Mouse (Mus musculus) left cerebral cortex, postnatal 10 days (tissue): ENCODE measurements around the gene Krtap5-1. TPM values are rescaled to one million over a fixed set of nuclear protein-coding genes. Genes with fewer than 3 reads are reported as not detected.
"Not testable (repeated sequence)": the region's sequence is repeated elsewhere in the genome, so short reads cannot be mapped to it uniquely, and the experiment has no call there.

Experiments used
- DNase-seq, 2 experiments: peaks; one replicate each; pipeline ENCODE4 v3.0.0; 2021 to 2022; ENCODE audit warnings: low spot score in 2 of 2, mixed read lengths in 1 of 2; ENCODE audit errors: extremely low spot score in 1 of 2
- intact Hi-C: fragments of 180-260 bp; cut with DNase I; formaldehyde crosslinking; loops from one replicate; pipeline ENCODE4 v1.15.1; 2025
- total RNA-seq, 2 experiments: library from RNA; stranded (reverse); gene quantifications; 2 replicates each; pipeline ENCODE4 v1.2.3; 2021

Gene Krtap5-1
- total RNA-seq, 2 experiments from 2014 or later, result not detected

DNA sequence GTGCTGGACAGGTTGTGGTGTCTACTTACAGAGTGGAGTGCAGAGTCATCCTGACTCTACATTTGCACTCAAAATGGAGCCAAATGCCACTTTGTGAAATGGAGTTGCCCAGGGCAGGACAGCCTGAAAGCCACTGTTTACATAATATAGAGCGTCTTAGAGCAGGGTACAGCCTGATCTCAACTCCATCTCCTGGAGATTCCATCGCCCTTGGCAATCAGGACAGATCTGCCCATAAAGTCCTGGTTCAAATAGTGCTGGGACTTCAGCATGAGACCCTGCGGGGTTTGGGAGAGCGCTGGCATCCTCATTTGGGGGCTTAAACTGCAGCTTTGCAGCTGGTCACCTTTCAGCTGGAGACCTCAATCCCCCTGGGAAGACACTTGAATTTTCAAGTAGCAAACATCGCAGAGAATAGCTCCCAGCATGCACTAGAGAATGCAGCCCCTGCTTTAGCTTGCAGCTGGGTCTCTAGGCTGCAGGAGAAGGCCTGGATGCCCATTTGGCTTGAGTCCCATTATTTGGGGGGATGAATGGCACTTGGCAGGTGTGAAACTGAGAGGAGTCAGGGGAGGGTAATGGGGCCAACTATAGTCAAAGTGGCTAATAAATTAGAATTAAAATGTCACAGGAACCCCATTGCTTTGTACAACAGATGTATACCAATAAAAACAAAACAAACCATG, 17.8 kb upstream of the Krtap5-1 start:
- intact Hi-C loops, result loop anchor here (5.0 kb wide), 2 partner anchors 348 to 363 kb away; no protein-coding TSS in a partner anchor
- DNase-seq, result no peak

DNA sequence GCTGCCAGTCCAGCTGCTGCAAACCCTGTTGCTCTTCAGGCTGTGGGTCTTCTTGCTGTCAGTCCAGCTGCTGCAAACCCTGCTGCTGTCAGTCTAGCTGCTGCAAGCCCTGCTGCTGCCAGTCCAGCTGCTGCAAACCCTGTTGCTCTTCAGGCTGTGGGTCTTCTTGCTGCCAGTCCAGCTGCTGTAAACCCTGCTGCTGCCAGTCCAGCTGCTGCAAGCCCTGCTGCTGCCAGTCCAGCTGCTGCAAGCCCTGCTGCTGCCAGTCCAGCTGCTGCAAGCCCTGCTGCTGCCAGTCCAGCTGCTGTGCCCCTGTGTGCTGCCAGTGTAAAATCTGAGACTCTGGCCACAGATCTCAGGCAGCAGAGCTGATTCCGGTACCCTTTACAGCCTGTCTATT, 7.0 kb upstream of the Krtap5-1 start:
- intact Hi-C loops, DNase-seq: not testable (repeated sequence)

DNA sequence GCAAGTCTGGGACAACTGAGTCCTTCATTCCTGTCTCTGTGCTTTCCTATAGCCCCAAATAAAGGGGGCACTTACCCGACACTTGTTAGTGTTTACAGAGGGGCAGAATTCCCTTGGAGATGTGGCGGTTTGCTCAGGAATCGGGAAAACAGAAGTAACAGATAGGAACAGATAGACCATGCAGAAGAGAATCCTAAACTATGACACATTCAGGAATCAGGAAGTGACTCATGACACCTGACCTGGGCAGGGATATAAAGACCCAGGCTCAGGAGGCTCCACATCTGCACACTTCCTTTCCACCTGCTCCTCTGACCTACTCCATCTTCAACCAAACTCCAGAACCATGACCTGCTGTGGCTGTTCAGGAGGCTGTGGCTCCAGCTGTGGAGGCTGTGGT, 6.3 kb upstream of the Krtap5-1 start, which contains the start of gene Krtap5-4:
Krtap5-4 (plus strand) TSS at position 301 of the 400 bp plus-strand sequence.
- no peak for DNase-seq
- intact Hi-C loops, result no loop called here

DNA sequence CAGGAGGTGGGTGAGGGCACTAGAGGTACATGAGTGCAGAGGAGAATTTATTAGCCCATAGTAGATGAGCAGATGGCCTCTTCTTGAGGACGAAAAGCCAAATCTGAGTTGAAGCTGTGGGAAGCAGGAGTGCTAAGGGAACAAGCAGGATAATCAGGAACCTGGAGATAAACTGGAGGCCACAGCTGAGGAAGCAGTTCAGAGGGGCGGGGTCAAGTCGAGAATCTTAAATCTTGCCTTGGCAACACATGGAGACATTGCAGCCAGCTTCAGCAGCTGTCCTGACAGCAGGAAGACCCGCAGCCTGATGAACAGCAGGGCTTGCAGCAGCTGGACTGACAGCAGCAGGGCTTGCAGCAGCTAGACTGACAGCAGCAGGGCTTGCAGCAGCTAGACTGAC, 810 bp downstream of the Krtap5-1 start:
- DNase-seq, intact Hi-C loops: not testable (repeated sequence)

DNA sequence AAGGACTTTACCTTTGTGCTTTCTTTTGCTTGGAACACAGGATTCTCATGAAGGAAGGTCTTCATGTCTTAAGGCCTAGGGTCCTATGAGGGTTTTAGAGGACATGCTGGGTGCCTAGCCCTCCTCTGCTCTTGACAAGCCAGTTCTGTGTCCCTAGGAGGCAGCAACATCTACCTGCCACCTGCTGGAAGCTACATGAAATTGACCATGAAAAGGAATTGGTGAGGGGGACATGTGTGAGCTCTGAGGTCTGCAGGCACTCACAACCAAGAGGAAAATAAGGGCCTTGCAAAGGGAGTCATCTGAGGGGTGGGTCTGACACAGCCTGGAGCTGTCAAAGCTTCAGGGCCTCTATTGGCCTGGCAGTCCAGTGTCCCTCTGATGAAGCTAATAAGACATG, 1.5 kb downstream of the Krtap5-1 start:
- no peak for DNase-seq
- intact Hi-C loops, result no loop called here

DNA sequence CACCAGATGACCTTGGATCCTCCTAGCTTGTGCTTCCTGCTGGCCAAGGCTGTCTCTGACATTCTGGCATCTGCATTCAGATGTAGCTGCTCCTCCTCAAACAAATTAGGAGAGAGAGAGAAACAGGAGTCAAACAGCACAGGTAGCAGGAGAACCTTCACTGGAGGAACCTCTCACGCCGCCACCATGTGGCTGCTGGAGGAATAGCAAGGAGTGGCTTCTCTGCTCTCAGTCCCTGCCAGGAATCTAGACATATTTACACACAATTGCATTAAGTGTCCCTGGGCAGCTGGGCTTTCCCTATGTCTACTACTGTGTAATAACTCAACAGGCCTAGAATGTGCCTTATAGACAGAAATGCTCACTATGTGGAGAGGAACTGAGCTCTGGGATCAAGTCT, 3.1 kb downstream of the Krtap5-1 start:
- not testable (repeated sequence) for DNase-seq
- intact Hi-C loops, result loop anchor here (1.0 kb wide), 1 partner anchor 16 kb away; no protein-coding TSS in a partner anchor

DNA sequence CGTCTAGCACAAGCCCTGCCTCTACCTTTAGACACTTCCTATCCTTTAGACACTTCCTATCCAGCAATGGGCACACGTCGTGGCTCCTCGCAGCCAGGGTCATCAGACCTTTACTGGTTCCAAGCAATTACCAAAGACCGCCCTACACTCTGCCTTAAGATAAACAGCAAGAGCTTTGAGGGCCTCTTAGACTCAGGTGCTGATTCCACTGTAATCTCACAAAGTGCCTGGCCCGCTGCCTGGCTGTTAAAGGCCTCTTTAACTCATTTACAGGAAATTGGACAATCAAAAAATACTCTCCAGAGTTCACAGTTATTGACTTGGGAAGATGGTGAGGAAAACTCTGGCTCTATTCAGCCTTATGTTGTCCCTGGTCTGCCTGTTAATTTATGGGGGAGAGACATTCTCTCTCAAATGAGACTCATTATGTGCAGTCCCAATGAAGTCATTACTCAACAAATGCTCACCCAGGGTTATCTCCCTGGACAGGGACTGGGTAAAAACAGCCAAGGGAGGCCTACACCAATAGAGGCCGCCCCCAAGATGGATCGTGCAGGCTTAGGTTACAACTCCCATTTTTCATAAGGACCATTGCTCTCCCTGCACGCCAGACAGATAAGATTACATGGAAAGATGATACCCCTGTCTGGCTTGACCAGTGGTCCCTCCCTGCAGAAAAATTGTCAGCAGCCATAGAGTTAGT, 10.9 kb downstream of the Krtap5-1 start:
- DNase-seq, intact Hi-C loops: not testable (repeated sequence)

DNA sequence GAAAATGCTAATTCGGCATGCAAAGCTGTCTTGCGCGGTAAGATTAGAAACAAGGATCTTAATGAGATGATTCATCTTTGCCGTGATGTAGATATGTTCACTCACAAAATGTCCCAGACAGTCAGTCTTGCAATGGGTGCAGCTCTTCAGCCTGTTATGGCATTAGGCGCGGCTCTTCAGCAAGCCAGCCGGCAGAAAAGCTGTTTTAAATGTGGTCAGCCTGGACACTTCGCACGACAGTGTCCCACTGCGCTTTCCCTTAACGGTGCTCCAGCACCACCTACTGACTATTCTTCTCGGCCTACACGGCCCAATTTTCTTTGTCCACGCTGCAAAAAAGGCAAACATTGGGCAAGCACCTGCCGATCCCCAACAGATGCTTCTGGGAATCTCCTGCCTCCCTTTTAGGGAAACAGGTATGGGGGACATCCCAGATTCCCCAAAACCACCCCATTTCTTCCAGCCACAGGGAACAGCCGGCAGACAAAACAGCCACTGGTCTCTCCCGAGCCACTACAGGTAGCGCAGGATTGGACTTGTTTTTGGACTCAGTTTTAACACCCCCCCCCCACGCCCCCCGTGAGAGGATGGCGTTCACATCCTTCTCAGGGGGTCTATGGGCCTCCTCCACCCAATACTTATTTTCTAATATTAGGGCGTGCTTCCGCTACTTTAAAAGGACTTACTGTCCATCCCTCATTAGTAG, 11.6 kb downstream of the Krtap5-1 start:
- intact Hi-C loops, result no loop called here
- peak; percentile 20 to 45 for DNase-seq

DNA sequence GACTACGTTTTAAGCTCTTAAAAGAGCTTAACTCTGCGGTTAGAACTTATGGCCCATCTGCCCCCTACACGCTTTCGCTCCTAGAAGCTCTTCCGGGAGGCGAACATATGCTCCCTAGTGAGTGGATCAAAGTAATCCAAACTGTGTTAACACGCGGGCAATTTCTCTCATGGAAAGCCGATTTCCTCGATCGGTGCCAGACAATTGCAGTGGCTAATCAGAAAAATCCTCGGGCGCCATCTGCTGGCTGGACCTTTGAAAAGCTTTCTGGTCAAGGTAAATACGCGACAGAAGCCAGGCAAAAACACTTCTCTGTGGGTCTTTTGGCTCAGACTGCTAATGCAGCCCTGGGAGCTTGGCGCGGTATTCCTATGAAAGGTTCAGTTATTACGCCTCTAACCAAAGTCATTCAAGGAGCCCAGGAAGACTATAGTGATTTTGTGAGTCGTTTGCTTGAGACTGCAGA, 12.3 kb downstream of the Krtap5-1 start:
- DNase-seq, result peak; percentile 90 to 93
- intact Hi-C loops, result no loop called here

DNA sequence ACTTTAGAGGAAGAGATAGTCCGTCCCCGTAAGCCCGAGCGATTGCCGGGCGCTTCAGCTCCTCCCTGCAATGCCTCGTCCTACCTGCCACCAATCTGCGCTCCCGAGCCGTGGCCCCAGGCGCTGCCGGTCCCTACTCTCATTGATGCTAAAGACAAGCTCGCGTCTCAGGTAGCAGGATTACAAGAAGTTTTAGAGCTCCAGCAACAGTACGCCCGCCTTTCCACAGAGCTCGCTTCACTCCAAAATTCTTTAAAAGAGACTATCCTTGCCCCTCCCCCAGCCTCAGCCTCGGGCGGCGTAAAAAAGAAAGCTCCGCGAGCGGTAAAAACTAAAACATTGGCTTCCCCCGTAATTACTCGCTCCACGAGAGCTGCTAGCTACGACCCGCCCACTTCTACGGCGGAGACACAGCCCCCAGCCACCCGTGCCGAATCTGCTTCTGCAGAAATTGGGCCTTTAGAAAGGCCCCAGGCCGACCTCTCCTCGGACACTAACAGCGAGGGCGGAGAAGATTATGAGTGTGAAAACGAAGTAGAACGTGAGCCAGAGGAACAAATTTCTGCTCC, 12.8 kb downstream of the Krtap5-1 start:
- intact Hi-C loops, result no loop called here
- DNase-seq, result peak; percentile 16 to 70

DNA sequence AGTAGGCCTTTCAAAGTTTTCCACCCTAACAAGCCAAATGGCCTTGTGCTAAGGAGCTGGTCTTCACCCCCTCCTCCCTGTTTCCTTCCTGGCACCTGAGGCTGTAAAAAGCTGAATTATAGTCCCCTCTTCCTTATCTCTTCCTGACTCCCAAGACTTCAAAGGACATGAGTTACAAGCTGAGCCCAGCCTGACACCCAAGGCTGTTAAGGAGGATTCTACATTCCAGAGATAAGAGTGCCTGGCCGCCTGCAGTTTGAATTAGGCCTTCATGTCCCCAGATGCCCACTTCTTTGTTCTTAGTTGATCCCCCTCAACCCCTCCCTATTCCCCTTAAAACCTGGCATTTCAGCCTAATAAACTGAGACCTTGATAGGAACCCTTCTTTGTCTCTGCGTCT, 14.1 kb downstream of the Krtap5-1 start:
- DNase-seq, result not testable (repeated sequence)

DNA sequence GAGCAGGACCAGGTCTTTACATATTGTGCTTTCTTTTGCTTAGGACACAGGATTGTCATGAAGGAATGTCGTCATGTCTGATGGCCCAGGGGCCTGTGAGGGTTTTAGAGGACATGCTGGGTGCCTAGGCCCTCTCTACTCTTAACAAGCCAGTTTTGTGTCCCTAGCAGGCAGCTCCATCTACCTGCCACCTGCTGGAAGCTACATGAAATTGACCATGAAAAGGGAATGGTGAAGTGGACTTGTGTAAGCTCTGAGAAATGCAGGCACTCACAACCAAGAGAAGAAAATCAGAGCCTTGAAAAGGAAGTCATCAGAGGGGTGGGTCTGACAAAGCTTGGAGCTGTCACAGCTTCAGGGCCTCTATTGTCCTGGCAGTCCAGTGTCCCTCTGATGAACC, 17.6 kb downstream of the Krtap5-1 start:
- DNase-seq, intact Hi-C loops: not testable (repeated sequence)

More for the DNA sequence above, 14.1 kb downstream of the Krtap5-1 start:
- intact Hi-C loops, result not testable (repeated sequence)

DNA sequence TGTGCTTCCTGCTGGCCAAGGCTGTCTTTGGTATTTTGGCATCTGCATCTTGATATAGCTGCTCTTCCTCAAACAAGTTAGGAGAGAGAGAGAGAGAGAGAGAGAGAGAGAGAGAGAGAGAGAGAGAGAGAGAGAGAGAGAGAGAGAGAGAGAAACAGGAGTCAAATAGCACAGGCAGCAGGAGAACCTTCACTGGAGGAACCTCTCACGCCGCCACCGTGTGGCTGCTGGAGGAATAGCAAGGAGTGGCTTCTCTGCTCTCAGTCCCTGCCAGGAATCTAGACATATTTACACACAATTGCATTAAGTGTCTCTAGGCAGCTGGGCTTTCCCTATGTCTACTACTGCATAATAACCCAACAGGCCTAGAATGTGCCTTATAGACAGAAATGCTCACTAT, 18.7 kb downstream of the Krtap5-1 start:
- DNase-seq, result peak; percentile 39 to 79
- intact Hi-C loops, result loop anchor here (1.0 kb wide), 1 partner anchor 15 kb away; no protein-coding TSS in a partner anchor

DNA sequence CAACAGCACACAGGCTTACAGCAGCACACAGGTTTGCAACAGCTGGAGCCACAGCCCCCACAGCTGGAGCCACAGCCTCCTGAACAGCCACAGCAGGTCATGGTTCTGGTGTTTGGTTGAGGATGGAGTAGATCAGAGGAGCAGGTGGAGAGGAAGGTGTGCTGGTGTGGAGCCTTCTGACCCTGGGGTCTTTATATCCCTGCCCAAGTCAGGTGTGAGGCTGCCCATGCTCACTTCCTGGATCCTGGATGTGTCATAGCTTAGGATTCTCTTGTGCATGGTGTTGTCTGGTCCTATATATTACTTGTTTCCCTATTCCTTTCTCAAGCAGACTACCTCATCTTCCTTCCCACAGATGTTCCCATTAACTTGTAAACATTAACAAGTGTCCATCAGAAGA, 22.7 kb downstream of the Krtap5-1 start, which contains the start of gene Gm4559:
Gm4559 (minus strand) TSS at position 101 of the 400 bp plus-strand sequence.
- DNase-seq, intact Hi-C loops: not testable (repeated sequence)

DNA sequence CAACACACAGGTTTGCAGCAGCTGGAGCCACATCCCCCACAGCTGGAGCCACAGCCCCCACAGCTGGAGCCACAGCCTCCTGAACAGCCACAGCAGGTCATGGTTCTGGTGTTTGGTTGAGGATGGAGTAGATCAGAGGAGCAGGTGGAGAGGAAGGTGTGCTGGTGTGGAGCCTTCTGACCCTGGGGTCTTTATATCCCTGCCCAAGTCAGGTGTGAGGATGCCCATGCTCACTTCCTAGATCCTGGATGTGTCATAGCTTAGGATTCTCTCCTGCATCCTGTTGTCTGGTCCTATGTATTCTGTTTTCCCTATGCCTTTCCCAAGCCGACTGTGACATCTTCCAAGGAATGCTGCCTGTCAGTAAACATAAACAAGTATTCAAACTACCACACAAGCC, 38.7 kb downstream of the Krtap5-1 start, which contains the start of gene Gm2431:
Gm2431 (minus strand) TSS at position 101 of the 400 bp plus-strand sequence.
- DNase-seq, intact Hi-C loops: not testable (repeated sequence)

DNA sequence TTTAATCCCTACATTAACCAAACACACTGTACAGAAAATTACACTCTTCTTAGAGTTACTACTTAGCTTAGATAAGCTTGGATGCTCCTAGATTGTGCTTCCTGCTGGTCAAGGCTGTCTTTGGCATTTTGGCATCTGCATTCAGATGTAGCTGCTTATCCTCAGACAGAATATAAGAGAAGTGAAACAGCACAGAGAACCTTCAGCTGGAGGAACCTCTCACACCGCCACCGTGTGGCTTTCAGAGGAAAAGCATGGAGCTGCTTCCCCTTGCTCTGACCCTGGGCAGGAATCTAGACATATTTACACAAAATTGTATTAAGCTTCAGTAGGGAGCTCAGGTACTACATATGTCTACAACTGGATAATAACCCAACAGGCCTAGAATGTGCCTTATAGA, 41.4 kb downstream of the Krtap5-1 start:
- DNase-seq, result peak; percentile 8 to 42
- intact Hi-C loops, result no loop called here

DNA sequence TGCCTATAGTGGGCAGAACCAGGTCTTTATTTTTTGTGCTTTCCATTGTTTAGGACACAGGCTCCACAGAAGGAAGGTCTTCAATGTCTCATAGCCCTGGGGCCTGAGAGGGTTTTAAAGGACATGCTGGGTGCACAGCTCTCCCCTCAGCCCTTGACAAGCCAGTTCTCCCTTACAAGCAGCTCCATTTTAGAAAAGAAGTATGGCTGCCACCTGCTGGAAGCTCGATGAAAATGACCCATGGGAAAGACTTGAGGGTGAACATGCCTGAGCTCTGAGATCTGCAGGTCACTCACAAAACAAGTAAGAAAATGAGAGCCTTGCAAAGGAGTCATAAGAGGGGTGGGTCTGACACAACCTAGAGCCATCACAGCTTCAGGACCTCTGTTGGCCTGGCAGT, 47.1 kb downstream of the Krtap5-1 start:
- peak; percentile 3 to 46 for DNase-seq
- intact Hi-C loops, result loop anchor here (5.0 kb wide), 1 partner anchor 103 kb away; no protein-coding TSS in a partner anchor
